Comparison of ENCODE assay signal across 20 mouse cellular contexts in genomic region chr1:164406506-164406905, GRCm38 (mm10). TPM values are rescaled to one million over a fixed set of nuclear protein-coding genes. Genes with fewer than 3 reads are reported as not detected.
DNase-seq lines count a peak whose midpoint lies in the region; ATAC-seq lines count a peak whose summit lies in the region.
"Had no signal": no experiment of that assay in that cellular context is flagged by ENCODE, and none has a peak within 500 bp of the region (broad histone marks: within the 10 kb centered on the region; RNA-seq: fewer than 3 reads in every experiment).

No protein-coding gene starts in this region.

- no peak overlapping the region for H3K4me2 ChIP-seq in kidney, embryonic 14.5 days (replicated peaks; ENCODE audit: low read depth, low read length)

- intact Hi-C loops in heart, postnatal 10 days (cut with DNase I) = no loop called here

- peak; percentile 68; the same call in 1 of the 2 replicates for ATAC-seq in cerebellum, adult (ENCODE audit: insufficient number of reproducible peaks, low FRiP score, low TSS enrichment)
- peak; percentile 48; the same call in 1 of the 2 replicates for ATAC-seq in kidney, embryonic 14.5 days (ENCODE audit: low FRiP score, low TSS enrichment)
- ATAC-seq: hindbrain, postnatal 0 days; intestine, postnatal 0 days; liver, postnatal 0 days had no signal

- H3K36me3 ChIP-seq in kidney, embryonic 14.5 days (ENCODE audit: control insufficient read depth, insufficient read depth, low read length) = peaks cover 11% of the 10 kb centered on the region; the same call in 1 of the 2 replicates

- H3K4me1 ChIP-seq in kidney, embryonic 14.5 days (ENCODE audit: control insufficient read depth, insufficient read depth, low read length) = no peaks in the 10 kb centered on the region
- H3K4me1 ChIP-seq: embryonic facial prominence, embryonic 10.5 days; limb, embryonic 10.5 days had no signal

- H3K27ac ChIP-seq in kidney, embryonic 14.5 days (ENCODE audit: low read depth, low read length) = no peak overlapping the region
- H3K27ac ChIP-seq: embryonic facial prominence, embryonic 10.5 days; hindbrain, postnatal 0 days; limb, embryonic 10.5 days had no signal

- no peak overlapping the region for H3K9ac ChIP-seq in kidney, embryonic 14.5 days (ENCODE audit: low read depth, low read length)
- H3K9ac ChIP-seq: liver, postnatal 0 days had no signal

- H3K9me3 ChIP-seq in kidney, embryonic 14.5 days (ENCODE audit: control insufficient read depth, low read length) = peaks cover 5% of the 10 kb centered on the region
- H3K9me3 ChIP-seq: limb, embryonic 10.5 days had no signal

- no peak for DNase-seq in cerebellum, adult 11 months
- peak; percentile 41 for DNase-seq in heart, adult 11 months
- no peak for DNase-seq in heart, postnatal 10 days
- no peak for DNase-seq in kidney, adult 18-20 months
- peak; percentile 33 to 73 for DNase-seq in kidney, postnatal 25 days
- DNase-seq in right cerebral cortex, postnatal 4 days = no peak
- DNase-seq: adrenal gland, postnatal 14 days; gastrocnemius, postnatal 10 days; layer of hippocampus, adult 9-11 months; liver, postnatal 0 days; lung, postnatal 10 days; midbrain, embryonic 14.5 days; right cerebral cortex, postnatal 25 days; thymus, adult 2 months had no signal

- WGBS in kidney, embryonic 14.5 days = 40% methylated on average over 5 of the region's 5 CpGs

- H3K4me3 ChIP-seq in kidney, embryonic 14.5 days (ENCODE audit: low read length) = no peak overlapping the region
- H3K4me3 ChIP-seq: embryonic facial prominence, embryonic 10.5 days; limb, embryonic 10.5 days had no signal

- no peaks in the 10 kb centered on the region for H3K27me3 ChIP-seq in kidney, embryonic 14.5 days (ENCODE audit: control insufficient read depth, insufficient read depth, low read length)

RNA-seq across cellular contexts. Expression of gene Atp1b1, which starts 51.6 kb away (rescaled TPM):
- 100 to 1,000 TPM; 429 to 462 TPM for total RNA-seq in heart, postnatal 10 days (2021)
- 80.2 and 86.4 TPM in 2 replicates for polyA plus RNA-seq in kidney, embryonic 14.5 days (2014; fragmentation: Nextera tagmentation; extraction: Ambion mirVana)

Comparison
In these comparisons a context has a peak if more than half of its experiments do, and no peak if none do; other contexts are left out.
1. DNase-seq: peak in heart, adult 11 months (single experiment) and kidney, postnatal 25 days (2 of 2); none in cerebellum, adult 11 months (single experiment), heart, postnatal 10 days (0 of 2), kidney, adult 18-20 months (single experiment) and right cerebral cortex, postnatal 4 days (single experiment).